14 mouse cellular contexts compared by ENCODE assay signal in genomic region chr15:85651718-85652420, GRCm38 (mm10).
DNase-seq lines count a peak whose midpoint lies in the region; ATAC-seq lines count a peak whose summit lies in the region.
"Had no signal": no experiment of that assay in that cellular context is flagged by ENCODE, and none has a peak within 500 bp of the region (broad histone marks: within the 10 kb centered on the region; RNA-seq: fewer than 3 reads in every experiment).

No protein-coding gene starts in this region.

- no peak for ATAC-seq in embryonic facial prominence, embryonic 13.5 days (ENCODE audit: insufficient number of reproducible peaks, insufficient read depth, low FRiP score, low TSS enrichment, low read depth)
- no peak for ATAC-seq in limb, embryonic 15.5 days (ENCODE audit: insufficient number of reproducible peaks, low FRiP score, low TSS enrichment, low read depth)
- ATAC-seq in forebrain, embryonic 16.5 days, result no peak
- ATAC-seq in neural tube, embryonic 13.5 days (ENCODE audit: low read depth), result no peak
- ATAC-seq in intestine, embryonic 15.5 days, result no peak
- ATAC-seq: liver, embryonic 12.5 days; lung, postnatal 0 days had no signal

- WGBS in embryonic facial prominence, embryonic 13.5 days, result 85% methylated on average over 9 of the region's 9 CpGs
- WGBS in embryonic facial prominence, embryonic 10.5 days, result 82% methylated on average over 9 of the region's 9 CpGs
- WGBS in limb, embryonic 15.5 days, result 86% methylated on average over 9 of the region's 9 CpGs
- 82% methylated on average over 9 of the region's 9 CpGs for WGBS in limb, embryonic 10.5 days
- WGBS in forebrain, embryonic 16.5 days, result 78% methylated on average over 9 of the region's 9 CpGs
- WGBS in neural tube, embryonic 13.5 days, result 68% methylated on average over 9 of the region's 9 CpGs
- WGBS in intestine, embryonic 15.5 days, result 75% methylated on average over 9 of the region's 9 CpGs

- peaks cover 69% of the 10 kb centered on the region for H3K4me1 ChIP-seq in embryonic facial prominence, embryonic 13.5 days
- H3K4me1 ChIP-seq in embryonic facial prominence, embryonic 10.5 days, result peaks cover 18% of the 10 kb centered on the region
- H3K4me1 ChIP-seq in limb, embryonic 15.5 days, result peaks cover 71% of the 10 kb centered on the region
- peaks cover 24% of the 10 kb centered on the region for H3K4me1 ChIP-seq in limb, embryonic 10.5 days
- H3K4me1 ChIP-seq in forebrain, embryonic 16.5 days (replicated peaks; ENCODE audit: control insufficient read depth, insufficient read depth, low read length), result peaks cover 59% of the 10 kb centered on the region
- peaks cover 87% of the 10 kb centered on the region for H3K4me1 ChIP-seq in neural tube, embryonic 13.5 days (replicated peaks)
- H3K4me1 ChIP-seq in intestine, embryonic 15.5 days (replicated peaks), result peaks cover 19% of the 10 kb centered on the region

- H3K27me3 ChIP-seq in embryonic facial prominence, embryonic 13.5 days, result peaks cover 1% of the 10 kb centered on the region; the same call in 1 of the 2 replicates
- peaks cover 100% of the 10 kb centered on the region for H3K27me3 ChIP-seq in embryonic facial prominence, embryonic 10.5 days (replicated peaks; ENCODE audit: low read depth, poor library complexity, severe bottlenecking)
- H3K27me3 ChIP-seq in limb, embryonic 15.5 days, result no peaks in the 10 kb centered on the region
- H3K27me3 ChIP-seq in limb, embryonic 10.5 days (ENCODE audit: low read depth, poor library complexity, severe bottlenecking), result peaks cover 93% of the 10 kb centered on the region
- H3K27me3 ChIP-seq in forebrain, embryonic 16.5 days (replicated peaks; ENCODE audit: control insufficient read depth, insufficient read depth, low read length), result no peaks in the 10 kb centered on the region
- peaks cover 26% of the 10 kb centered on the region for H3K27me3 ChIP-seq in neural tube, embryonic 13.5 days
- H3K27me3 ChIP-seq in intestine, embryonic 15.5 days (replicated peaks), result 0 out of 2 replicates have a peak, but pooled peaks cover 3% of the 10 kb centered on the region

- H3K36me3 ChIP-seq in embryonic facial prominence, embryonic 13.5 days, result no peaks in the 10 kb centered on the region
- H3K36me3 ChIP-seq in embryonic facial prominence, embryonic 10.5 days (replicated peaks), result no peaks in the 10 kb centered on the region
- 0 out of 2 replicates have a peak, but pooled peaks cover 3% of the 10 kb centered on the region for H3K36me3 ChIP-seq in limb, embryonic 15.5 days
- no peaks in the 10 kb centered on the region for H3K36me3 ChIP-seq in limb, embryonic 10.5 days
- no peaks in the 10 kb centered on the region for H3K36me3 ChIP-seq in forebrain, embryonic 16.5 days (ENCODE audit: control insufficient read depth, insufficient read depth)
- no peaks in the 10 kb centered on the region for H3K36me3 ChIP-seq in neural tube, embryonic 13.5 days
- H3K36me3 ChIP-seq in intestine, embryonic 15.5 days, result no peaks in the 10 kb centered on the region
- H3K36me3 ChIP-seq: G1E; liver, embryonic 12.5 days had no signal

- H3K9me3 ChIP-seq in embryonic facial prominence, embryonic 13.5 days, result no peaks in the 10 kb centered on the region
- H3K9me3 ChIP-seq in embryonic facial prominence, embryonic 10.5 days, result no peaks in the 10 kb centered on the region
- no peaks in the 10 kb centered on the region for H3K9me3 ChIP-seq in limb, embryonic 15.5 days
- H3K9me3 ChIP-seq in limb, embryonic 10.5 days (replicated peaks), result no peaks in the 10 kb centered on the region
- no peaks in the 10 kb centered on the region for H3K9me3 ChIP-seq in forebrain, embryonic 16.5 days (ENCODE audit: control insufficient read depth, low read length)
- H3K9me3 ChIP-seq in neural tube, embryonic 13.5 days, result no peaks in the 10 kb centered on the region
- no peaks in the 10 kb centered on the region for H3K9me3 ChIP-seq in intestine, embryonic 15.5 days
- H3K9me3 ChIP-seq: G1E; liver, embryonic 12.5 days; megakaryocyte, embryonic 14.5 days had no signal

- no peak for DNase-seq in embryonic facial prominence, embryonic 10.5 days (ENCODE audit: low spot score)
- no peak for DNase-seq in limb, embryonic 10.5 days (ENCODE audit: low spot score)
- DNase-seq in thymus, adult 18-20 months, result no peak
- DNase-seq: adrenal gland, postnatal 25 days; layer of hippocampus, adult 9-11 months had no signal

- no peak overlapping the region for H3K9ac ChIP-seq in embryonic facial prominence, embryonic 13.5 days
- no peak overlapping the region for H3K9ac ChIP-seq in limb, embryonic 15.5 days
- no peak overlapping the region for H3K9ac ChIP-seq in forebrain, embryonic 16.5 days (replicated peaks; ENCODE audit: low read depth, low read length)
- H3K9ac ChIP-seq in neural tube, embryonic 13.5 days, result no peak overlapping the region
- H3K9ac ChIP-seq in intestine, embryonic 15.5 days, result no peak overlapping the region
- H3K9ac ChIP-seq: liver, embryonic 12.5 days had no signal

- no peak overlapping the region for H3K4me2 ChIP-seq in embryonic facial prominence, embryonic 13.5 days
- H3K4me2 ChIP-seq in limb, embryonic 15.5 days, result no peak overlapping the region
- H3K4me2 ChIP-seq in forebrain, embryonic 16.5 days (ENCODE audit: low read length), result peak overlapping the region; percentile 63
- peak overlapping the region; percentile 72 for H3K4me2 ChIP-seq in neural tube, embryonic 13.5 days
- H3K4me2 ChIP-seq in intestine, embryonic 15.5 days (replicated peaks), result no peak overlapping the region
- H3K4me2 ChIP-seq: liver, embryonic 12.5 days had no signal

- peak overlapping the region; percentile 99 for H3K27ac ChIP-seq in embryonic facial prominence, embryonic 13.5 days
- no peak overlapping the region for H3K27ac ChIP-seq in embryonic facial prominence, embryonic 10.5 days (replicated peaks)
- H3K27ac ChIP-seq in limb, embryonic 15.5 days, result peak overlapping the region; percentile 99; the same call in 1 of the 2 replicates
- no peak overlapping the region for H3K27ac ChIP-seq in limb, embryonic 10.5 days
- H3K27ac ChIP-seq in forebrain, embryonic 16.5 days (ENCODE audit: low read length), result peak overlapping the region; percentile 99
- H3K27ac ChIP-seq in neural tube, embryonic 13.5 days (replicated peaks), result peak overlapping the region; percentile 100
- no peak overlapping the region for H3K27ac ChIP-seq in intestine, embryonic 15.5 days
- H3K27ac ChIP-seq: liver, embryonic 12.5 days had no signal

- no peak overlapping the region for H3K4me3 ChIP-seq in embryonic facial prominence, embryonic 13.5 days
- no peak overlapping the region for H3K4me3 ChIP-seq in embryonic facial prominence, embryonic 10.5 days
- no peak overlapping the region for H3K4me3 ChIP-seq in limb, embryonic 15.5 days
- H3K4me3 ChIP-seq in limb, embryonic 10.5 days, result no peak overlapping the region
- no peak overlapping the region for H3K4me3 ChIP-seq in forebrain, embryonic 16.5 days (replicated peaks; ENCODE audit: low read length)
- no peak overlapping the region for H3K4me3 ChIP-seq in neural tube, embryonic 13.5 days
- no peak overlapping the region for H3K4me3 ChIP-seq in intestine, embryonic 15.5 days (replicated peaks)
- H3K4me3 ChIP-seq: liver, embryonic 12.5 days; megakaryocyte, embryonic 14.5 days had no signal

Comparison
In these comparisons a context has a peak if more than half of its experiments do, and no peak if none do; other contexts are left out.
1. H3K27ac ChIP-seq: peak in embryonic facial prominence, embryonic 13.5 days (single experiment), limb, embryonic 15.5 days (single experiment), forebrain, embryonic 16.5 days (single experiment) and neural tube, embryonic 13.5 days (single experiment); none in embryonic facial prominence, embryonic 10.5 days (single experiment), limb, embryonic 10.5 days (single experiment) and intestine, embryonic 15.5 days (single experiment).
2. H3K4me2 ChIP-seq: peak in forebrain, embryonic 16.5 days (single experiment) and neural tube, embryonic 13.5 days (single experiment); none in embryonic facial prominence, embryonic 13.5 days (single experiment), limb, embryonic 15.5 days (single experiment) and intestine, embryonic 15.5 days (single experiment).